Mouse (Mus musculus): Measurements from ENCODE around the gene Dync1i2. TPM values are rescaled to one million over a fixed set of nuclear protein-coding genes. Genes with fewer than 3 reads are reported as not detected.

Dync1i2 gene
- polyA plus RNA-seq, 1 experiment from 2014 or later: 177 TPM

- Histone ChIP-seq H3K4me2 (replicated peaks) (no peak overlapping the region), H3K4me3 (no peak overlapping the region), H3K27ac (no peak overlapping the region), H3K27me3 (no peaks in the 10 kb centered on the region), H3K9ac (no peak overlapping the region), H3K9me3 (replicated peaks) (no peaks in the 10 kb centered on the region), H3K4me1 (peaks cover 13% of the 10 kb centered on the region; the same call in 1 of the 2 replicates), H3K36me3 (peaks cover 29% of the 10 kb centered on the region)
- 50% methylated on average over 2 of the region's 2 CpGs for WGBS
- ATAC-seq (ENCODE audit: low FRiP score): no peak
Measured at GRCm38 (mm10) chr2:71309726-71310125, 98.2 kb downstream of the Dync1i2 start.

GRCm38 (mm10) chr2:71312067-71312466 lies 100.6 kb downstream of the Dync1i2 start:
- H3K27ac ChIP-seq: no peak overlapping the region
- no peak overlapping the region for H3K9ac ChIP-seq
- no peak overlapping the region for H3K4me2 ChIP-seq (replicated peaks)
- no peak overlapping the region for H3K4me3 ChIP-seq
- H3K27me3 ChIP-seq: no peaks in the 10 kb centered on the region
- H3K9me3 ChIP-seq (replicated peaks): no peaks in the 10 kb centered on the region
- 66% methylated on average over 10 of the region's 10 CpGs for WGBS
- H3K36me3 ChIP-seq: peaks cover 24% of the 10 kb centered on the region
- peaks cover 13% of the 10 kb centered on the region; the same call in 1 of the 2 replicates for H3K4me1 ChIP-seq
- ATAC-seq (ENCODE audit: low FRiP score): no peak

Other genes with a start within 250 kb of the Dync1i2 start
- gene Dcaf17, start 156.4 kb upstream of the Dync1i2 start, polyA plus RNA-seq (2016; fragmentation: Nextera tagmentation; extraction: Ambion mirVana): 36.7 and 38.4 TPM in 2 replicates
- gene Mettl8, start 156.1 kb upstream of the Dync1i2 start, polyA plus RNA-seq (2016; fragmentation: Nextera tagmentation; extraction: Ambion mirVana): 19.2 and 19.9 TPM in 2 replicates
- gene Cybrd1, start 93.8 kb upstream of the Dync1i2 start, polyA plus RNA-seq (2016; fragmentation: Nextera tagmentation; extraction: Ambion mirVana): 1.6 TPM in 2 replicates
- gene Slc25a12, start 156.0 kb downstream of the Dync1i2 start, polyA plus RNA-seq (2016; fragmentation: Nextera tagmentation; extraction: Ambion mirVana): 48.8 and 54.1 TPM in 2 replicates
- 94.2 and 94.9 TPM in 2 replicates for gene Hat1, start 177.3 kb downstream of the Dync1i2 start, polyA plus RNA-seq (2016; fragmentation: Nextera tagmentation; extraction: Ambion mirVana)
- 34.3 and 35.1 TPM in 2 replicates for gene Metap1d, start 241.6 kb downstream of the Dync1i2 start, polyA plus RNA-seq (2016; fragmentation: Nextera tagmentation; extraction: Ambion mirVana)

All from hindbrain, embryonic 12.5 days (tissue).